Mouse (Mus musculus) megakaryocyte, adult 5-6 weeks (primary cell): Measurements from ENCODE around the gene Ets2. TPM values are rescaled to one million over a fixed set of nuclear protein-coding genes. Genes with fewer than 3 reads are reported as not detected.
A peak's percentile ranks its signal among the peaks of the same experiment; 100 is the strongest.

ENCODE experiments used
- ATAC-seq: 2 replicates; pipeline ENCODE4 v1.8.0; 2016; ENCODE audit warnings: mild to moderate bottlenecking, inconsistent platforms; ENCODE audit not compliant: poor library complexity, severe bottlenecking
- total RNA-seq, 2 experiments: library from RNA; stranded (forward) in 1 of 2; stranded (reverse) in 1 of 2; fragments of 153-499, 151-499 nt in 1 of 2; fragments of 221-1000, 200-1000 nt in 1 of 2; gene quantifications; 2 replicates each; pipeline versions ENCODE4 v1.2.3 to v1.2.4; 2015 to 2017

The Ets2 gene
- total RNA-seq (2015) (7.6 and 8.7 TPM in 2 replicates), total RNA-seq (2017) (5.9 TPM in 2 replicates)

DNA sequence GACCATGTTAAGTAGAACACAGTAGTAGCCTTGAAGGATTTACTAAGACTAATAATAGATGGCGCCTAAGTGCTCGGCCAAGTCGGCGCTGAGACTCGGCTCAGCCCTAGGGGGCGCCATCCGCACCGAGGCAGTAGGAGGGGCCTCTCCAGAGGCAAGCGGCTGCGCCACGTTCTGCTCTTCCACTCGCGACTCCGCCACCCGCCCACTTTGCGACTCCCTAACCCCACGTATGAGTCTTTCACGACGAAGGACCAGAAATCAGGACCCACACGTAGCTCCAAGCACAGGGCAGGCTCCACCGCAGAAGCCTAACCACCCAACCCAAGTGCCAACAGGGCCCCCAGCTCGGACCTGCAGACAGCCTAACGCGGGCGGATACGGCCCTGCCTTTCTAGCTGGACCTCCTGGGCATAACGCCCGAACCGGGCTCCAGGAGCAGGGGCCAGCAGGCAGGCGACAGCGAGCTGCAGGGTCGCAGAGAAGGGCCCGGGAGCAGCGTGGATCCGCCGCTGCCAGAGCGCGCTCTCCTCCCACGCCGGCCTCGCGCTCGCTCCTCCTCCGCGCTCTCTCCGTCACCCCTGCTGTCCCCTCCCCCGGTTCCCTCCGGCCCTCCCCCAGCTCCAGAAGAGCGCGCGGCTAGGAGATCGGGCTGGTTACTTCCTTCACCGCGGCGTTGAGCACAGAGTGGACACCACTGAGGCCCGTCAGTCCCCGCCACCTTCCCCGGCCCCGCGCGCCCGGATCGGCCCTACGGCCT lies at the start of gene Ets2:
Gene Ets2, plus strand, starts transcription at position 274 of the 760 bp plus-strand sequence.
- ATAC-seq, result peak; percentile 86

DNA sequence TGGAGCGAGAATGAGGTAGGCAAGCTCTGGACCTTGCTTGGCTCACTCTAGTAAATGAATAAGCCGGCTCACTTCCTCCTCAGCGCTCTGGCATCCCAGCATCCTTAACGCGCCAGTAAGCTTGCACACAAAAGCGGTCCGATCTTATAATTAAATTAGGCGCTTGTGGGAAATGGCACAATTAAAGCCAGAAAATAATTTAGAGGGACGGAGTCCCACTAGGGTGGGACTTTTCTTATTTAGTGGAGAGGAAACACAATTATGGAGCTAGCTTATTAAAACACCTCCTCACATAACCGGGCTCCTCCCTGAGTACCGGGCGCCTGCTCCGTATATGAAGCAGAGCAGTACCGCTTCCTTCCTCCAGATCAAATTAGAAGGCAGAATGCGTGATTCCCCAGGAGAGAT lies 47.7 kb upstream of the Ets2 start:
- ATAC-seq, result no peak

DNA sequence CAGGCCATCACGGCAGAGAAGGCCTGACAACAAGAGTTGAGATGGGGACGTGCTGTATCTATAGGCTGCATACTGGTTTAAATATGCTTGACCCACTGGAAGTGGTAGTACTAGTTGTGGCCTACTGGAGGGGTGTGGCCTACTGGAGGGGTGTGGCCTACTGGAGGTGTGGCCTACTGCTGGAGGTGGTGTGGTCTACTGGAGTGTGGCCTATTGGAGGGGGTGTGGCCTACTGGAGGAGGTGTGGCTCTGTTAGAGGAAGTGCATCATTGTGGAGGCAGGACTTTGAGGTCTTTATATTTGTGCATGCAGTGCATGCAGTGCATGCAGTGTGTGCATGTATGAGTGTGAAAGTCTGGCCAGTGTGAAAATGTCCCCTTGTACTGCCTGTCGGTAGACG lies 45.3 kb upstream of the Ets2 start:
- peak; percentile 36 for ATAC-seq

DNA sequence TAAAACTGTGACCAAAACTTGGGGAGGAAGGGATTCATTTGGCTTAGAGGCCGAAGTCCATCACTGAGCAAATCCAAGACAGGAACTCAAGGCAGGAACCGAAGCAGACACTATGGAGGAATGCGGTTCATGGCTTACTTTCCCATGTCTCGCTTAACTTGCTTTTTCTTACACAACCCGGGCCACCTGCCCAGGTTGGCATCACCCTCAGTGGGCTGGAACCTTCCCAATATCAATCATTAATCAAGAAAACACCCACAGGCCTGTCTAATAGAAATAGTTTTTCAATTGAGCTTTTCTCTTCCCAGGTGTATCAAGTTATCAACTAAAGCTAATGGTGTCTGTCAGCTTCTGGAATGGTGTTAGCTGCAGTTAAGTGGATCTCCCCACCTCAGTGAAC lies 44.7 kb upstream of the Ets2 start:
- no peak for ATAC-seq

DNA sequence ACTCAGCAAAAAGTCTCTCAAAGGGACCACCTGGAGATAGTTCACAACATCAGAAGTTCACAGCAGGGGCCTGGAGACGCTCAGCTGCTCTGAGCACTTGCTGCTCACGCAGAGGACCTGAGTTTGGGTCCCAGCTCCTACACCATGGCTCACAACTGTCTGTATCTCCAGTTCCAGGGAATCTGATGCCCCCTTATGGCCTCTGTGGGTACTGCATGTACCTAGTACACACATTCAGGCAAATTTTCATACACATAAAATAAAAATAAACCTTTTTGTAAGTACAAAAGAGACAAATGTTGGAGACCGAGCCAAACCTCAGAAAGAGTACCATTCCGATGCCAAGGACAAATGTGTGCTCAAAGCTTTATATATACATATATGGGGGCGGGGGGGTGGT lies 44.1 kb upstream of the Ets2 start:
- ATAC-seq, result no peak

DNA sequence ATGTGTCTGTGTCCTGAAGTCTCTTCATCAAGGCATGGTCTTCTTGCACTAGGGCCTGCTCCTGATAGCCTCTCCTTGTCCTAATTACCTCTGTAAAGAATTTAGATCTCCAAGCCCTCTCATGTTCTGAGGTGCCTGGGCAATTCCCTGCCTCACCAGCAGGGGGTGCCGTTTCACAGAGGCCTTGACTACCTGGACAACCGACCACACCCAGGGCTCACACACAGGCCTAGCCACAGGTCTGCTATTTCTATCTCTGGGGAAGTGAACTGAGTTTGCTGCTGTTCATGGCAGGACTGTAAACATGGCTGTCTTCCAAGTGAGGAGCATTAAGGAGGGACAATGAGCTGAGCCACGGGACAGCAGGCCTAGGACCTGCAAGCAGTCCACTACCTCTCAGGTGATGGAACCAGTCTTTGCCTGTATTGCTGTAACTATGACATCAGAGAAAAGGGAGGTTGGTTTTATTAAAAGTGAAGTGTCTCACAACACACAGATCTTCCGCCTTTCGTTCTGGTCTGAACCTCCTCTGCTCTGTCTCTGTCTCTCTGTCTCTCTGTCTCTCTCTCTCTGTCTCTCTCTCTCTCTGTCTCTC lies 42.9 kb upstream of the Ets2 start:
- ATAC-seq, result peak; percentile 86

DNA sequence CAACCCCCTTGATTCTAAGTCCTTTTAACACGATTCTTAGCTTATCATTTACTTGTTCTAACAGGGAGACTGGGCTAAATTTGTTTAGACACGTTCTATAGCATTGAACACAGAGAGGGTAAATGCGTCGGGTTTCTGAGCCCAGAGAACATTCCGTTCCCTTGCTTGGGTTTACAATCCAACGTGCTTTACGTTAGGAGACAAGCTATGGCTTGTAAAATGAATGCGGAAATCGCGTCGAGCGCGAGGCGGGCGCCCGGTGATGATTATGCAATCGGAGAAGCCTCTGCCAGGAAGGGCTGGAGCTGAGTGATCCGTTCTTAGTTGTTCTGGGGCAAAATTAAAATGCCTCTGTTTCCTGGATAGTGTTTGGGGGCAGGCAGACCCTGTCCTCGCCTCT lies 42.4 kb upstream of the Ets2 start:
- peak; percentile 58 for ATAC-seq

DNA sequence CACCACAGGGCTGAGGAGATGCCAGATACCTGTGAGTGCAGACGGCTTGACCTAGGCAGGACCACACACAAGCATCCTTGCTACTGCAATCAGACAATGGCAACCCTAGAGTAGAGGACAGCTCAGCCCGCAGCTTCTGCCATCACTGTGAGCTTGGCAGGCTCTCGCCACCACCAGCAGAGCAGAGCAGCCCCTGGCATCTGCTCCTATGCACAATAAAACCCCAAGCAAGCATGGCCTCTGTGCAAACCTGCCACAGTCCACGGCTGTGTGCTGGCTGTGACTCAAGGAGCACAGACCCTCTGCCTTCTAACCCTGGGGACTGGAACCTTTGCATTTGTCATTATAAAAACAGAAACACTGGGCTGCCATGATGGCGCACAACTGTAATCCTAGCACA lies 41.0 kb upstream of the Ets2 start:
- ATAC-seq, result no peak

DNA sequence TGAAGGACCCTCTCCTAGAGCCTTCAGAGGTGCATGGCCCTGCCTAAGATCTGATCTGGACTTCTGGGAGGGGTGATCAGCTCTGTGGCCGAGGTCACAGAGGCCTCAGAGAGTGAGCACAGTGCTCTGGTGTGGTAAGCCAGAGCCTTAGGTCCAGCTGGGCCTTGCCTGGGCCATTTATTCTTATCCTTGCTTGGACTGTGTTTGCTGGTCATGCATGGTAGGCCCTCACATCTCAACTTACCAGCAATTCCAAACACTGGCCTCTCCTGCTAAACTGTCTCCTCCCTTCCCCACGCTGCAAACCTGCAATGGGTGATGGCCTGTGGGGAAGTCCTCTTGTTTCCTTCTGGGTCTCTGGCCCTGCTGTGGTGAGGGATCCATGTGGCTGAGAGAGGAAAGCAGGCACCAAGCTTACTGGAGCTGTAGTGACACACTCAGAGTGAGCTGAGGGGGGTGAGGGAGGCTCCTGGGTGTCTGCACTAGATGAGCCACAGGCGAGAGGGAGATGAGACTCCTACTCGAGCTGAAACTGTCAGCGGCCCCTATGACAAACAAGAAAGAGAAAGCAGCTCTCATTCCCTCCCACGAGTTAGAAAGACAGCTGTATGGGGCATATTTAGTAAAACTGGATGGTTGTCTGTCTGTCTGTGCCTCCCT lies 36.3 kb upstream of the Ets2 start:
- no peak for ATAC-seq

DNA sequence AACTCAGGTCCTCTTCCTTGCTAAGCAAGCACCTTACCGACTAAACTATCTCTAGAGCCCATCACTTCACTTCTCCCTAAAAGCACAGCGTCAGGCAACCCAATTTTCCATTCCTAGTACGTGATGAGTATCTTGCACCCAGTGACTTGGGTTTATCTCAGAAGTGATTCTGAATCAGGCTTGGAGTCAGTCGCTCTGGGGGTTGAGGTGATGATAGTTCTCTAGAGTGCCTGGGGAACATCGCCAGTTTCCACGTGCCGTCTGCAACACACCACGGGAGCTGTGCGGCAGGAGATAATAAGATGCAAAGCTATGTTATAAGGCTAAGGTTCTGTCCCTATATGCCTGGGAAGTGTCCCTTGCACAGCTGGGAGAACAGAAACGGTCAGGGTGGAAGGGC lies 35.6 kb upstream of the Ets2 start:
- ATAC-seq, result no peak

DNA sequence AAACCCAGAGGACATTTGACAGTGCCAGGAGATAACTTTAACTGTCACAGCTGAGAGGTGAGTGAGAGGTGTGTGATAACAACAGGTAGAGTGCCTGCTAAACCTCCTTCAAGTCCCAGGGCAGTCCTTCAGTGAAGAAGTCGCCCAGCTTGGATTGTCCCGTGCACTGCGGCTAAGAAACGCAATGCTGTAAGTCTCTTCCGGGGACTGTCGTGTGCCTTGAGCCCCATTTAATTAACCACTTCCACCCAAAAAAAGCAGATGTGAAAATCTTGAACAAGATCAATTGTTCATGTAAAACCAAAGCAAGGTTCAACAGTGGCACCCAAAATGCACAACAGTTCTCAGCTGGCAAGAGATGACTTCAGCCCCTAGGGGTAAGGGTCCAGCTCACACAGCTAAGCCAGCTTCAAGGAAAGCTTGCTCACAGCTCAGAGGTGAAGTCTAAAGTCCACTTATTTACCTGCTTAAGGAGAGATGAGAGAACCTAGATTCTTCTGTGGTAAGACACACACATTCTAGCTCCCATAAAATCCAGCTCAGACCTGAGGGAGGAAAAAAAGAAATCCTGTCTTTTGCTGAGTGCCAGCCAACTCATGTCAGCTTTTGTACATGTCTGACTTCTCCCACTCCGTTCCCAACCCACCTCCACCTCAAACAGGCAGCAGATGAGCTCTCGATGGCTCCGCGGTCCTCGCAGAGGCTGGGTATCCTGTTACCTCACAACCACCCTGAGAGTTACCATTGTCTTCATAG lies 34.3 kb upstream of the Ets2 start:
- peak; percentile 21; the same call in 1 of the 2 replicates for ATAC-seq

DNA sequence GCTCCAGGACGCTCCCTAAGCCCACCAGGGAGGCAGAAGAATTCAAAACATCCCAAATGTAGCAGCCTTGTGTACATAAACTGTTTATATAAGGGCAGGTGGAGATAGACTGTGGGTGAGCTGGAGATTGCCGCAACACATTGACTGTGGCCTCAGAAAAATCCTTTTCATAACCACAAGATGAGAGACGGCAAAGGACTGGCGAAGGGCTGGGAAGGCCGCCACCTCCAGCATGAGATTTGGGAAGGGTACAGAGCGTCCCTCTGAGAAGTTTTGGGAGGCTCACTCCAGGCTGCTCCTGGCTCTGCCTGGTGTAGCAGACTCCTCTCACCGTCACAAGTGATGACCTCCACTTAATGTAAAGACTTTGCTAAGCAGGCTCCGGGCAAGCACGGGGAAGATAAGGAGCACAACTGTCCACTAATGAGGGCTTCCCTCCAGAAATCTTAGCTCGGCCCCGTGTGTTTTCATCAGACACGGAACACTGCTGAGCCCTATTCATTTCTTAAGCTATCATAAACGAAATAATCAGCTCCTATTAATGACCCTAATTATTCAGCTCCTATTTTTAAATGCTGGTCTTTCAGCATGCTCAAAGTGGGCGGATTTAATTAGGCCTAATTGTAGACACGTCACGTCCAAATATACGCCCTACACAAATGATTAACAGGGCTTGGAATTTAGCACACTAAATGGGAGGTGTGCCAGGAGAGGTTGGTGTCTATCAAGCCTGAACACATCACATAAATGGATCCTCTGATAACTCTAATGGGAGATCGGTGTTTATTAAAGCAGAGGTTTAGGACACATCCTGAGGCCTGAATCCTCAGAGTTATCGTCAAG lies 33.5 kb upstream of the Ets2 start:
- no peak for ATAC-seq

DNA sequence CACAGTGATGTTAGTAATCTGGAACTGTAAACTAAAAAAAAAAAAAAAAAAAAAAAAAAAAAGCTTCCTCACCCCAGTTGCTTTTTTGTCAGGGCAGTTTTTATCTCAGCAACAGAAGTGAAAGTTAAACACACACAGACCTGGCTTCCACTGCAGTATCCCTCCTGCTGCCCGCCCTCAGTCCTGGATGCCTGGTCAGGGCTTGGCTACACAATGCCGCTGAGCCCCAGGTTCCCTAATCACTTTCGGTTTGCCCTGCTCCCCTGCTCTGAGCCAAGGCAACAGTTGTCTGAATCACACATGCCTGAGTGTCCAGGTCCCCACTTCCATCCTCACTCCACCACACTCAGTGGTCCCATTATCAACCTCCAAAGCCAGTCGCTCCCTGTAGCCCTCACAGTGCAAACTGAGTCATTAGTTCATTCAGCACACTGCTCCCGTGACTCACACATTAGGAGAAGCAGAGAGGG lies 27.4 kb upstream of the Ets2 start:
- ATAC-seq, result peak; percentile 80

DNA sequence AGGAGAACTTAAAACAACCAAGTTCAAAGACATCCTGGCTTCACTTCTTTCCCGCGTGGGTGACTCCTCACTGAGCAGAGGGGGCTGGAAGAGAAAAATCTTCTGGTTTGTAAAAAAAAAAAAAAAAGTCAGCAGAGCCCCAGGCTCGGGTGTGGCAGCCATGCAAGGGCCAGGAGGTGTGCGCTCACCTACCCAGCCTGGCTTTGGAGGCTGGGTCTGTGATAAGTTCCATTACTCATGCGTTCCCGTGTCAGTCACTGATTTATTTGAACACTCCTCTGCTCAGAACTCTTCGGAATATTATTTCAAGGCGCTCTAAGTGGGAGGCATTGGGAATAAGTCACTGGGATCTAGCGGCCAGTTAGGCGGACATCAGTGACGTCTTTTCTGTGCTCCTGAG lies 26.7 kb upstream of the Ets2 start:
- ATAC-seq, result no peak

DNA sequence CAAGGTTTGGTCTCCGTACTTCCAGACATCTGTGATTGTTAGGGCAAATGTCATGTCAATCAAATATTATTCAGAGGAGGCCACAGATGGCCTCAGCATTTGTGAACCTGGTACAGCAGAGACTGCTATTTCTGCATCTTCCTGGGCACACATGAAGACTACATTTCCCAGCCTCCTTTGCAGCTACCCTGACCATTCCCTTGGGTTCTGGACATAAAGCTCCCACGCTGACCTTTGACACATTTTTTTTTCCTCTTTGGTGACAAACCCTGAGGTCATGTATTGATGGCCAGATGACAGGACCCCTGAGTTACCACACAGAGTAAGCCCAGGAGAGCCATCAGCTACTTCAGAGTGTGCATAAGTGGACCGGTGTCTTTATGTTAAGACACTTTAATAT lies 25.2 kb upstream of the Ets2 start:
- no peak for ATAC-seq

DNA sequence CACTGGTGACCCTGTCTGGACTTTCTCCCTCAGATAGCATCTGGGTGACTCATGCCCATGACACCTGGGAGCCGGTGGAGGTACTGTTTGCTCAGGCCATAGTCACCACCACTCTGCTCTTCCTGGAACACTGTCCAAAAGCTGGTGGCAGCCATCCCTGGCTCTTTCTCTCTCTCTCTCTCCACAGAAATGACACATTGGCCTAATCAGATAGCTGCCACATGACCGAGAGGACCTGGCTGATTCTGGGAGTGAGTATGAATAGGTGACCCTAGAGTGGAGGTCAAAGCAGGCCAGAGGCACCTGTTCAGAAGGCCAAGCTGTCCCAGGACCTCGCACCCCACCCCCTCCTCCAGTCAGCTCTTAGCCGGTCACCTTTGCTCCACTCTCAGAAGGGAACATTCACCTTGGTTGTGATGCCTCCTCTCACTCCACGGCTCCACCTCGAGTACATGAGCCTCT lies 19.4 kb upstream of the Ets2 start:
- ATAC-seq, result no peak

DNA sequence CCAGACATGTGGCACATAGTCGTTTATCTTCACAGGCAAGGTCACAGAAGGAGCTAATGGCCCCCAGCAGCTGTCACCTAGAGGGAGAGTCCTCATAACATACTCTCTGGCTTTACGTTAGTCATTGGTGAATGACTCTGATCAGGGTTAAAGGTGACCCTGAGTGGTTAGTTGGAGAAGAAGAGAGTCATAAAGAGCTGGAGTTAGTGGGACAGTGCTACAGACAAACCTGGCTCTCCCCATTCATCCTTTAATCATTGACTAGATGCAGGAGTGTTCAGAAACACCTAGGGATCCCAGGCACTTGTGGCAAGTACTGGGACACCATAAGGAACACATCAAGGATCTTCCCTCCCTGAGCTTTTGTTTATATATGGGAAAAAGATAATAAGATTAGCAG lies 16.1 kb upstream of the Ets2 start:
- ATAC-seq, result no peak

DNA sequence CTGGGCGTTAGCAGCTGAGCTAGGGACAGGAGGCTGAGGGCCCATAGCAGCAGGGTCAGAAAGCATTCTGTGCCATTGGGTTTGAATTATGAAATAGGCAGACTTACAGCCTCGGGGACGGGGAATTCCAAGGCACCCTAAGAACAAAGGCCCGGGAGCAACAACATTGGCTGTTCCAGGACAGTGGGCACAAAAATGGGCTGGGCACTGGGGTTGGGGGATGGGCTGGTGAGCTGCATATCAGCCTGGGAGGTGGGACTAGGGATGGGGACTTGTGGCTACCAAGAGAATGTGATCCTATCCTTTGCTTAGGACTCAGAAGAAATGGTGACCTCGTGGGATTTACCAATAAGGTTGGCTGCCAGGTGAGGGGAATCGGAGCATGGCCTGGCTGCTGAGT lies 15.6 kb upstream of the Ets2 start:
- no peak for ATAC-seq

DNA sequence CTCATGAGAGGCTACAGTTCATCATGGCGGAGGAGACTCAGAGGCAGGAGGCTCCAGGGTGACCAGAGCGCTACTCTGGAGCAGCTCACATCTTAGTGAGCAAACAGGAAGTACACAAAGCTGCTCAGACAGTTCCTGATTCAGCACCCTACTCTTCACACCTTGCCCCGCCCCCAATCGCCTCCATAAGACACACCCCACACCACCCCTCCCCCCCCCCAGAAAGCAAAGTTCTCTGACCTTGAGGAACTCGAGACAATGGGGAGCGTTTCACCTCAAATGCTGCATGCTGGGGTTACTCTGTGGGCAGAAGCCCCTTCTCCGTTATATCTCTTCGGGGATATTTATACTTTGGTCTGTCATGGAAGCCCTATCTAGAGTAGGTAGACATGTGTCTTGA lies 15.0 kb upstream of the Ets2 start:
- no peak for ATAC-seq

DNA sequence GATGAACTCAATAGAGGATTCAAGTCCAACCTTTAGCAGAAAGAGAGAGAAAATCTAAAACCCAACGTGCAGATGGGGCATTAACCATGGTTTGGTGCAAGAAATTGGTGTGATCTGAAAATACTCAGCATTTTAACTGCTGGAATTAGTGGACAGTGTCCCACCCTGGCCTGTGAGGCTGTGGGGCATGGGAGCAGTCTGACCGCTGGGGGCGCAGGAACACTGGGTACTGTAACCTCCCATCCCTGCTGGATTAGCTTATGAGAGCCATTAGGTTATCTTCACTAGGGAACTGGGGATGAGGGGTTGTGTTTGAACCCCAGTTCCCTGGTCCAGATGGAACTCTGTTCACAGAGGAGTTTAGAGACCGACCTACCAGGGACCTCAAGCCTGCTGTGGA lies 13.9 kb upstream of the Ets2 start:
- ATAC-seq, result no peak
